Mouse (Mus musculus) kidney, adult 2 months (tissue): ENCODE data around the gene RPS10-NUDT3.

Source experiments
- CTCF ChIP-seq: fragments of 200-500 bp; conservative IDR thresholded peaks from 2 replicates; pipeline ENCODE4 v1.5.1; 2011; ENCODE audit warnings: low read depth, mild to moderate bottlenecking, control low read depth, low read length, moderate library complexity, mixed read lengths; ENCODE audit not compliant: insufficient read depth, insufficient read length
- POLR2A ChIP-seq: fragments of 200-500 bp; IDR thresholded peaks from one replicate; pipeline ENCODE4 v1.6.1; 2011; ENCODE audit warnings: low read depth, low read length, control low read depth

DNA sequence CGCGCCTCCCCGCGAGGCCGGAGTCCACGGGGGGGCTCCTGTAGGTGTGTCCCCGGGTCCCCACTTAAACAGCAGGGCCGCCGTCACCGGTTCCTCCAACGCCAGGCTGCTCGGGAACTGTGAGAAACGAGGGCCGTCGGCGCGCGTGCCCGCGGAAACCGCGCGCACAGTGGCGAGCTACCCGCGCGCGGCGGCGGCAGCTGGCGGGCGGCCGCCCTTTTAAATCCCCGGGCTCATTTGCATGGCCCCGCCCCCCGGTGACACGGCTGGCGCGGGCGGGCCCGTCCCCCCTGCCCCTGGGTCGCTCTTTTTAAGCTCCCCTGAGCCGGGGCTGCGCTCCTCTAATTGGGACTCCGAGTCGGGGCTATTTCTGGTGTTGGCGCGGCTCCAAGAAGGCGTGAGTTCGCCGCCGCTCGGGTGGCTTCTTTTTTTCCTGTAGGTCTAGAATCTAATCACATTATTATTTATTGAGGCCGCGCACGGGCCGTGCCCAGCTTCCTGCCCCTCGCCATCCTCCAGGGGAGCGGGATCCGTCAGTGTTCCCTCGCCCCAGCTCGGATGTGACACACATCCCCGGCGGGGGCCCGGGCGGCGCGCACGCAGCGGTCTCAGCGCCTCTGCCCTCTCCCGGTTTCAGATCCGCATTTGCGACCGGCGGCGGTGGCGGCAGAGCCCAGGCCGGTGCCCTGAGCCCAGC, 78.6 kb downstream of the RPS10-NUDT3 start, which contains the start of gene Hmga1:
- TF ChIP-seq CTCF = no peak
- TF ChIP-seq POLR2A = peak; percentile 30
